Mouse (Mus musculus): Measurements from ENCODE around the gene Rbm20.

DNA sequence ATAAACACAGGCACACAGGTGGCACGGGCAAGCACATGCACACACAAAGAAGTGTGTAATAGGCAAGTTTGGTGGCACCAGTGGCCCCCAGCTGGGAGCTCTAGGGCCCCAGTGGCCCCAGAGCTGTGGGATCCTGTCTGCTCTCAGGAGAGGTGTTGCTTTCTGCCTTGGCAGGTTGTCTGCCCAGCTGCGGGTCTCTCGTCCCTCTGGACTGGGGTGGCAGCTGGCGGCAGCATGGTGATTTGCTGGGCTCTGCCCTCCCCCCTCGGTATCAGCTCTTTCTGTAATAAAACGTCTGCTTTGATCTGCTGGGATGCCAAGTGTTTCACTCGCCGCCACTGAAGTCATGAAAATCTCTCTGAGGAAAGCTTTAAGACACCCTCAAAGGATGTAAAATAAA is 10.4 kb upstream of the Rbm20 start:
- TF ChIP-seq MAFK (IDR thresholded peaks at IDR 0.05; ENCODE audit: insufficient read depth, low read depth, low read length) (no peak), ZNF384 (IDR thresholded peaks at IDR 0.05; ENCODE audit: low read depth, low read length) (no peak), HCFC1 (IDR thresholded peaks at IDR 0.05; ENCODE audit: borderline replicate concordance, insufficient read depth, low read length) (no peak), CHD2 (IDR thresholded peaks at IDR 0.05; ENCODE audit: low read depth, low read length) (no peak), ZC3H11A (IDR thresholded peaks at IDR 0.05; ENCODE audit: borderline replicate concordance, low read depth, low read length) (no peak)
